Mouse (Mus musculus) pancreas, adult 10 weeks (tissue): Measurements from ENCODE around the gene Smok3c. TPM values are rescaled to one million over a fixed set of nuclear protein-coding genes. Genes with fewer than 3 reads are reported as not detected.

ENCODE experiments used
- polyA plus RNA-seq: library from polyadenylated mRNA; stranded (reverse); fragments of 350-450 nt; fragmentation: Illumina TruSeq; extraction: RNeasy Lipid Tissue Mini Kit (QIAGEN cat#74804); gene quantifications from one replicate; pipeline ENCODE4 v1.2.3, GENCODE M21; 2015; ENCODE audit warnings: low read depth, low replicate concordance; ENCODE audit not compliant: insufficient read depth

The Smok3c gene
- not detected for polyA plus RNA-seq

DNA sequence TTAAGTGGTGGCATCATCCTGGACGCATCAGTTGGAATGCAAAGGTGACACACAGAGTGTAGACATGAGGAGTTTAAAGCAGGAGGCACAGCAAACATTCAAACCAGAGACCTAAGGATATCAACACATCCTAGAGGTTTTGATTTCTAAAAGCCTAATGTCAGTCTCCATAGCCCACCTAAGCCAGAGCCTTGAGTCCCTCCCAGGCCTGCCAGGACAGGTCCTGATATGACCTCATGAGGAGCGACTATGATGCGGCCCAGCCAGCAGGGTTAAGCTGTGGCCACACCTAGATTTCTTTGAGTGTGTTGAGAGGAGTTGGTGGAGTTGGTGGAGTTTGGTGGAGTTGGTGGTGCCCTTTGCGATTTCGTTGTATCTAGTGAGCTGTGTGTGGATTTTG lies at the start of gene Smok3c:
TSS of gene Smok3c (plus strand) at position 301 of the 400 bp plus-strand sequence.

GRCm38 (mm10) chr5:138020961-138021479 lies 32.0 kb upstream of the Smok3c start, which contains the start of the genes Smok3a and Smok3b:
Gene Smok3a, plus strand, starts transcription at chr5:138021261.
Gene Smok3b, plus strand, starts transcription at chr5:138021429.

DNA sequence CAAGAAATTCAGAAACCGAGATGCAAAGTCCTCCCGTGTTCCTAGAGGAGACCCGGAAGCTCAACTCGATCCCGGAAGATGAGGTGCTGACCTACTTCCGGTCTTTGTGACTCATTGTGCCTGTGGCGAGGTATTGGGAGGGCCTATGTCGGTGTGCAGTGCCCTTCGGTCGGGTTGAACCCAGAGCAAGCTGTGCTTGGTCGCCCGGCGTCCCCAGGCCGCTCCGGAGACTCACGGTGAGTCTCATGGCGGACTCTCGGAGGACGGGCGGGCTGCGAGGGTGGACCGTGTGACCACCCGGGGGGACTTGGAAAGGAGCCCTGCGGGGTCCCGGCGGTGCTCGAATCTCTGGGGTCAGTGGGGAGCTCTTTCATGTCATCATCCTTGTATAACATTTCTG lies 32.0 kb downstream of the Smok3c start, which contains the start of gene Zkscan1:
TSS of gene Zkscan1 (plus strand) at position 89 of the 400 bp plus-strand sequence.

Other genes starting within 250 kb of the Smok3c start
- gene Pilra, start 216.9 kb upstream of the Smok3c start, polyA plus RNA-seq: 2.6 TPM
- not detected for gene Pilrb1, start 195.1 kb upstream of the Smok3c start, polyA plus RNA-seq
- not detected for gene Pilrb2, start 181.4 kb upstream of the Smok3c start, polyA plus RNA-seq
- 1.7 TPM for gene Cyp3a13, start 131.6 kb upstream of the Smok3c start, polyA plus RNA-seq
- not detected for gene Gjc3, start 90.1 kb upstream of the Smok3c start, polyA plus RNA-seq
- gene Azgp1, start 71.7 kb upstream of the Smok3c start, polyA plus RNA-seq: 3.8 TPM
- not detected for gene Smok3a, start 31.9 kb upstream of the Smok3c start, polyA plus RNA-seq
- not detected for gene Smok3b, start 31.8 kb upstream of the Smok3c start, polyA plus RNA-seq
- 2.7 TPM for gene Zkscan1, start 31.9 kb downstream of the Smok3c start, polyA plus RNA-seq
- 4.1 TPM for gene Zscan21, start 63.7 kb downstream of the Smok3c start, polyA plus RNA-seq
- gene Zfp113, start 102.5 kb downstream of the Smok3c start, polyA plus RNA-seq: 1.2 TPM
- gene Cops6, start 107.9 kb downstream of the Smok3c start, polyA plus RNA-seq: 25.2 TPM
- 14.3 TPM for gene Ap4m1, start 118.8 kb downstream of the Smok3c start, polyA plus RNA-seq
- 9.3 TPM for gene Mcm7, start 119.2 kb downstream of the Smok3c start, polyA plus RNA-seq
- 7.8 TPM for gene Taf6, start 134.3 kb downstream of the Smok3c start, polyA plus RNA-seq
- 5.6 TPM for gene Cnpy4, start 134.3 kb downstream of the Smok3c start, polyA plus RNA-seq
- not detected for gene Mblac1, start 141.1 kb downstream of the Smok3c start, polyA plus RNA-seq
- 0.44 TPM for gene Nxpe5, start 172.7 kb downstream of the Smok3c start, polyA plus RNA-seq
- 18.8 TPM for gene Lamtor4, start 202.3 kb downstream of the Smok3c start, polyA plus RNA-seq
- gene BC037034, start 210.8 kb downstream of the Smok3c start, polyA plus RNA-seq: 24.9 TPM
- not detected for gene Gal3st4, start 219.6 kb downstream of the Smok3c start, polyA plus RNA-seq
- gene Gm43720, start 226.8 kb downstream of the Smok3c start, polyA plus RNA-seq: 0.22 TPM
- gene Gpc2, start 226.8 kb downstream of the Smok3c start, polyA plus RNA-seq: 0.41 TPM
- gene Stag3, start 227.0 kb downstream of the Smok3c start, polyA plus RNA-seq: not detected